Mouse (Mus musculus) left cerebral cortex, postnatal 10 days (tissue): ENCODE results near the gene Lpgat1. TPM values are rescaled to one million over a fixed set of nuclear protein-coding genes. Genes with fewer than 3 reads are reported as not detected.
A peak's percentile ranks its signal among the peaks of the same experiment; 100 is the strongest.

Source experiments
- DNase-seq, 2 experiments: peaks; one replicate each; pipeline ENCODE4 v3.0.0; 2021 to 2022; ENCODE audit warnings: low spot score in 2 of 2, mixed read lengths in 1 of 2; ENCODE audit errors: extremely low spot score in 1 of 2
- intact Hi-C: fragments of 180-260 bp; cut with DNase I; formaldehyde crosslinking; loops from one replicate; pipeline ENCODE4 v1.15.1; 2025
- total RNA-seq, 2 experiments: library from RNA; stranded (reverse); gene quantifications; 2 replicates each; pipeline ENCODE4 v1.2.3; 2021

The Lpgat1 gene
- total RNA-seq = 100 to 1,000 TPM; 125 to 127 TPM

GRCm38 (mm10) chr1:191717601-191718498, at the start of gene Lpgat1:
Gene Lpgat1 (plus strand): TSS chr1:191717834.
- peak in 1 of 2 experiments; percentile 80 for DNase-seq
- intact Hi-C loops = no loop called here

DNA sequence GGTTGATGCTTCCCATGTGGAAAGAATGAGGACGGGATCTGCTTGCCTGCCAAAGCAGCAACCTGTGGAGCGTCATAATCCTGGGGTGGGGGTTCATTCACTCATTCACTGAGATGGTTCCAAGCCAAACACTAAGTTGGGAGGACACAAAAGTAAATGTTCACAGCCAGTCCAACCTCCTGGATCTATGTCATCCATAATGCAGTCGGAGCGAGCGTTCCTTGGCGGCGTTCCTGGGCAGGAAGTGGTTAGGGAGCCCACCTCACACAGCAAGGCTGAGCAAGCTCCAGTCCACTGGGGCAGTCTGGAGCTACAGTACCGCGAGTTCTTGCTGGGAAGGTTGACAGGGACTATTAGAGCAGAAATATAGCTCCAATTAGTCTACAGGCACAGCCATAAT, 49.6 kb upstream of the Lpgat1 start:
- intact Hi-C loops = no loop called here
- DNase-seq = no peak

GRCm38 (mm10) chr1:191674071-191674470, 43.6 kb upstream of the Lpgat1 start:
- DNase-seq = no peak
- intact Hi-C loops = no loop called here

DNA sequence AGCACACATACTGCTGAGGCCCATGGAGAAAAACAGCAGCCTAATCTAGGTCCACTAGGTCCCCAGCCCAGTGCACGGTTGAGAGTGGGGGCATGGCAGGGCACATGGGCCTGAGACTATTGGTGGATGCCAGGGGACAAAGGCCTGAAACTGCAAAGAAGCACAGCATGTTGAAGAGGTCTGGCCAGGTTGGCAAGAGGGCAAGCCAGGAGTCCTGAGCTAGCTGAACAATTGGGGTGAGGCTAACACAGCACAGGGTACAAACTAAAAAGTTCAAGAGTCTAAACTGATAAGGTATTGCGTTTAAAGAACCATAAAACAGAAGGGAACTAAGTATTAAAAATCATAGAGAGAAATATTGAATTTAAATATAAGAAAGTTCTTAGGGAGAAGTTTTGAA, 36.0 kb upstream of the Lpgat1 start:
- intact Hi-C loops = no loop called here
- DNase-seq = no peak

DNA sequence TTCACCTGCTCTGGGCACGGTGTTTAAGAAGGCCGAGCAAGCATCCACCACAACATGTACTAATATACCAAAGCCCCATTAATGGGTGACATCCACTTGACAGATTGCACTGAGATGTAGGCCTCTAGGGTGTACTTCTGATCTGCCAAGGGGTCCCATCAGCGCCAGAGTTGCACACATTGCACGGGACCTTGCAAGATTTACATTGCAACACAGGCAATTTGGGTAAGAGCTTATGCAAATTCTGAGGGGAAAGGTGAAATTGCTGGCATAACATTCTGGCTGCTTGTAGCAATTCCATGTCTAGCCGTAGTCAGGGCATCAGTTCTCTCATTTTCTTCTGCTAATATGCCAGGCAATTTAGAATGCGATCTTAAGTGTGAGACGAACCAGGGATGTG, 30.1 kb upstream of the Lpgat1 start:
- DNase-seq = no peak
- intact Hi-C loops = no loop called here

- no peak for DNase-seq
- intact Hi-C loops = no loop called here
Observed at GRCm38 (mm10) chr1:191693231-191693630, 24.4 kb upstream of the Lpgat1 start.

DNA sequence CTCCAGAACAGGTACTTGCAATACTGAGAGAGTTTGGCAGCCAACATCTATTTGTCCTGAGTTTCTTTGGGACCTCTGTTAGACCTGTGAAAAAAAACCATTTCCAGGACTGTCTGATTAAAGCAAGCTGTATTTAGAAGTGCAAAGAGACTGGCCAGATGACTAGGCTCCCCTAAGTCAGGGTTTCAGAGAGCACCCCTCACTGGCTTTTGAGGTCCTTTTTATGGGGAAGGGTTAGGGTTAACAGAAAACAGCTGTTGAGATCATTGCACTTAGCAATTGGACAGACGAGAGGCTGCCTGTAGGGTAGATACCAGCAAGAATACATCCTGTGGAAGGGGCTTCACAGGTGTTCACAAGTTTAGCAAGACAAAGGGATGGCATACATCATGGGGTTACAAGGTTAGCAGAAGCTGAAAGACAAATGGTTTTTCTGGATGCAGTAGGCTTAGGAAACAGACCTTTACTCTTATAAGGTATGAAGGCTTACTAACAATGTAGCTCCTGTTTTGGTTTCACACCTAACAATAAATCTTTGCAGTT, 19.3 kb upstream of the Lpgat1 start:
- DNase-seq = no peak
- intact Hi-C loops = no loop called here

- intact Hi-C loops = no loop called here
- no peak for DNase-seq
Observed at GRCm38 (mm10) chr1:191704535-191704934, 13.1 kb upstream of the Lpgat1 start.

DNA sequence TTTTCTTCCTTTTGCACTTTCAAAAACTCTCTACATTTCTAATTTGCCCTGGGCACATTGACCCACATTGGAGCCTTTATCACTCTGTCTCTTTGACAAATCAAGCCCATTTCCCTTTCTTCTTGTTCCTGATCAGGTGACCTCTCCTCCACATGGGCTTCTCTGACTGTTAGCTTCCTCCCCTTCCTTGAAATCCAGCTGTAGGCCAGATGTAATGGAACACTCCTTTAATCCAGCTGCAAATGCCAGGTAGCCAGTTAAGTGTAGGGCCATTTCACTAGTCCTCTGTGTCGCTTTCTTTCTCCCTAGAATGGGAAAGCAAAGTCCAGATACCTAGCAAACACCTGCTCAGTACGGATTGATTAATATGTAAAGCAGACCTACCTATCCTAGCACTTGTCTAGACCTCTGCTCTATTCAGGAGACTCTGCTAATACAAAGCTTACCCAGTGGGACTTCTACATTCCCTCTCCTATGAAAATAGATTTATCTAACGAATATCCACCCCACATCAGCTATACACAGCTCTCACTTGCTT, 11.0 kb upstream of the Lpgat1 start:
- no peak for DNase-seq
- intact Hi-C loops = no loop called here

- DNase-seq = no peak
- intact Hi-C loops = no loop called here
Observed at GRCm38 (mm10) chr1:191709811-191710210, 7.8 kb upstream of the Lpgat1 start.

DNA sequence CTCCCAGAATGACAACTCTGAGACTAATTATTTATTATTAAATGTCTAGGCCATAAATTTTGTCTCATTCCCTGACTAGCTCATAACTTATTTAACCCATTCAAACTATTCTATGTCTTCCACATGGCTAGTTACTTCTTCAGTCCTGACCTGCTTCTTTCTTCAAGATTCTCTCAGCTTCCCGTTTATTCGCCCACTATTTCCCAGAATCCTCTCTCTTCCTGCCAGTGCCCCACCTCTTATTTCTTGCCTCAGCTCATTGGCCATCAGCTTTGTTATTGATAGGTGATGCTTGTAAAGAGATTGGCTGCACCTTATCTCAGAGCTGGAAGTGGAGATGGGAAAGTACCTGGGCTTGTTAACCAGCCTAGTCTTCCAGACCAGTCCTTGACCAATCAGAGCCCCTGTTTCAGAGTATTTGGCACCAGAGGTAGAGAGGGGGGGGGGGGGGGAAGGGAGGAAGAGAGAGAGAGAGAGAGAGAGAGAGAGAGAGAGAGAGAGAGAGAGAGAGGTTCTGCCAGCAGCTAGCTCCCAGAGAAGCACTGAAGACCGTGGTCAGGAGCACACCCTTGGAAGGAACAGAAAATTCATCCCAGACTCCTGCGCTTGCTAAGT, 5.3 kb upstream of the Lpgat1 start:
- no peak for DNase-seq
- intact Hi-C loops = no loop called here

GRCm38 (mm10) chr1:191713813-191714212, 3.8 kb upstream of the Lpgat1 start:
- intact Hi-C loops = no loop called here

DNA sequence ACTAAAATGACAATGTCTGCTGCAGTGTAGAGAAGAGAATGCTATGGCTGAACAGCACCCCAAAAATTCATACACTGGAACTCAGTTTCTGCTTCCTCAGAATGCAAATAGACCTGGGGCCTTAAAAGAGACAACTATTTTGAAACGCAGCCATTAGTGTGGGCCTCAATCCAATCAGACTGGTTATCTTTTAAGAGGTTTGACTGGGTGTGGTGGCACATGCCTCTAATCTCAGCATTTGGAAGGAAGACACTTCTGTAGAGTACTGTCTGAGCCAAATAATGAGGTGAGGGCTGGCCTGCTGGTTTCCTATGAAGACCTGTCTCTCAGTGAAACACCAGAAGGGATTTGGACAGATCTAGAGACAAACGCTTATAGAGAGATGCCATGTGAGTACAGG, 2.5 kb upstream of the Lpgat1 start:
- DNase-seq = no peak

More at GRCm38 (mm10) chr1:191713813-191714212, 3.8 kb upstream of the Lpgat1 start:
- DNase-seq = no peak

GRCm38 (mm10) chr1:191717141-191717540, 493 bp upstream of the Lpgat1 start:
- intact Hi-C loops = no loop called here
- no peak for DNase-seq

More for the DNA sequence above, 2.5 kb upstream of the Lpgat1 start:
- intact Hi-C loops = no loop called here

DNA sequence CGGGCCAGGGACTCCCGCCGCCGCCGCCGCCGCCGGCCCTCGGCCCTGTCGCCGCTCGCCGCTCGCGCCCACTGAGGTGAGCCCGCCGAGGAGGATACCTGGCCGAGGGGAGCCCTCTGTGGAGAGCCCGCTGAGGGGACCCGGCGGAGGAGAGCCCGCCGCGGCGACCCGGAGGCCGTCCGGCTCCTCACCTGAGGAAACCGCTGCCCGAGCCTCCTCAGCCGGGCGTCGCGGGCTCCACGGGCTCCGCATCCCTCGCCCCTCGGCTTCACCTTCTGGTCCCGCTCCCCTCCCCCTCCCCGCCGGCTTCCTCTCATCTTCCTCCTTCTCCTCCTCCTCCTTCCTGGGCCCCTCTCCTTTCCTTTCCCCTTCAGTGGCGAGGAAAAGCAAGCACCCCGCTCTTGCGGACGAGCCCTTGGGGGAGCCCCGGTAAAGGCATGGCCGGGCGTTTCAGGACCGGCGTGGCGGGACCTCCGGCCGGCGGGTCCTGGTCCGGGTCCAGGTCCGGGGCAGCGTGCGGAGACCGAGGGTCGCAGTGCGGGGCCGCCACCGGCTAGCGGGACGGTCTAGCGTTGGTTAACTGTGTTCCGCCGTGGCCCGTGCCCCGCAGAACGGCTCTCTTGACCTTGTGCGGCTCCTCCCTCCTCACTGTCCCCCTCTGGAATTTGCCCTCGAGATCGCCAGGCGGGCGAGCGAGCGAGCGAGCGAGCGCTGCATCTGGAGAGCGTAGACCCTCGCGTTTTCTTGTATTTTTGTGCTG, 1.1 kb downstream of the Lpgat1 start:
- intact Hi-C loops = no loop called here
- peak in 1 of 2 experiments; percentile 56 for DNase-seq

DNA sequence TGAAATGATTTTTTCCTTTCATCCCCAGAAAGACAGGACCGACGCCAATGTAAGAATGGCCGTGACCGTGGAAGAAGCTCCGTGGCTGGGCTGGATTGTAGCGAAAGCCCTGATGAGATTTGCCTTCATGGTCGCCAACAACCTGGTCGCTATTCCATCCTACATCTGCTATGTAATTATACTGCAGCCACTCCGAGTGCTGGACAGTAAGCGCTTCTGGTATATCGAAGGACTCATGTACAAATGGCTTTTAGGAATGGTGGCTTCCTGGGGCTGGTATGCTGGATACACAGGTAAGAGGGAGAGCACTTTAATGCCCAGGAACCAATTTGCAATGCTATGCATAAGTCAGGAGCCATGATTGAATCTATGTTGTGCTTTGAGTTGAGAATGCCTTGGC, 1.7 kb downstream of the Lpgat1 start:
- intact Hi-C loops = no loop called here
- DNase-seq = no peak

DNA sequence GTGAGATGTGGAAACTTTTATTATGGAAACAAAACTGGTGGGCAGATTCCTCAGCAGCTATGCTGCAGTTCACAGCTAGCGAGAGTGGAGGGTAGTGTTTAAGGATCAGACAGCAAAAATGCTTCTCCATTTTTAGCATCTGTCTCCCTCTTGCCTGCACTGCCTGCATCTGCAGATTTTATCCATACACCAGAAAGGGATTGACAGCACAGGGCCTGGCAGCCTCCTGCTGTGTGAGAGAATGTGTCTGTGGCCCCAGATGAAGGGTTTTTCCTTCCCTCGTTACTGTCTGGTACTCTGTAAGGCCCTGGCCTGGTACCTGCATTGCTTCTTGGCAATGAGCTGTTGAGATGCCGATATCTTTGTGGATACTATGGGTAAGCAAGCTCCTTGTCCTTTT, 2.8 kb downstream of the Lpgat1 start:
- intact Hi-C loops = loop anchor here (5.0 kb wide), 2 partner anchors 97 to 123 kb away; no protein-coding TSS in a partner anchor
- no peak for DNase-seq

GRCm38 (mm10) chr1:191722706-191723105, 5.1 kb downstream of the Lpgat1 start:
- DNase-seq = no peak
- intact Hi-C loops = loop anchor here (5.0 kb wide), 2 partner anchors 95 to 125 kb away; no protein-coding TSS in a partner anchor

GRCm38 (mm10) chr1:191723675-191724074, 6.0 kb downstream of the Lpgat1 start:
- DNase-seq = no peak
- intact Hi-C loops = loop anchor here (5.0 kb wide), 2 partner anchors 94 to 126 kb away; no protein-coding TSS in a partner anchor
